Mouse (Mus musculus) heart, embryonic 13.5 days (tissue): ENCODE data around the gene Olfr1102. TPM values are rescaled to one million over a fixed set of nuclear protein-coding genes. Genes with fewer than 3 reads are reported as not detected.

Experiments used
- ATAC-seq: fragments of 200-750 bp; cut with Nextera tagmentation; 2 replicates; pipeline ENCODE4 v1.8.0; 2017; ENCODE audit warnings: moderate TSS enrichment; ENCODE audit not compliant: insufficient number of reproducible peaks, low FRiP score, low TSS enrichment; ENCODE audit errors: extremely low read depth
- H3K27ac ChIP-seq: fragments of 300-500 bp; sonication (generic); replicated peaks from 2 replicates; pipeline ENCODE4 v1.5.1; 2015; ENCODE audit warnings: moderate library complexity, mild to moderate bottlenecking, inconsistent platforms
- H3K27me3 ChIP-seq: fragments of 300-500 bp; sonication (generic); replicated peaks from 2 replicates; pipeline ENCODE4 v1.6.1; 2015; ENCODE audit warnings: mild to moderate bottlenecking, inconsistent platforms
- H3K36me3 ChIP-seq: fragments of 300-500 bp; sonication (generic); 2 replicates; pipeline ENCODE4 v1.6.1; 2015; ENCODE audit warnings: mild to moderate bottlenecking, inconsistent platforms
- H3K4me1 ChIP-seq: fragments of 300-500 bp; sonication (generic); 2 replicates; pipeline ENCODE4 v1.6.1; 2015; ENCODE audit warnings: inconsistent platforms
- H3K4me2 ChIP-seq: fragments of 300-500 bp; sonication (generic); 2 replicates; pipeline ENCODE4 v1.6.1; 2015; ENCODE audit warnings: inconsistent platforms, mild to moderate bottlenecking, moderate library complexity
- H3K4me3 ChIP-seq: fragments of 300-500 bp; sonication (generic); 2 replicates; pipeline ENCODE4 v1.5.1; 2015; ENCODE audit warnings: moderate library complexity, mild to moderate bottlenecking, inconsistent platforms
- H3K9ac ChIP-seq: fragments of 300-500 bp; sonication (generic); 2 replicates; pipeline ENCODE4 v1.6.1; 2015; ENCODE audit warnings: inconsistent platforms, mild to moderate bottlenecking, moderate library complexity
- H3K9me3 ChIP-seq: fragments of 300-500 bp; sonication (generic); 2 replicates; pipeline ENCODE4 v1.6.1; 2016; ENCODE audit warnings: inconsistent platforms
- WGBS: fragments of 180-500 bp; shearing (Covaris S2); methylation state at CpG from one replicate; pipeline ENCODE4 v1.1.7; 2015; ENCODE audit warnings: mixed read lengths; 5-methylcytosine and 5-hydroxymethylcytosine counted together
- polyA plus RNA-seq: library from polyadenylated mRNA; unstranded; fragments of >200 nt; fragmentation: Nextera tagmentation; extraction: Ambion mirVana; gene quantifications from 2 replicates; pipeline ENCODE4 v1.2.1, GENCODE M21; 2015

Olfr1102 gene
- not detected in 2 replicates for polyA plus RNA-seq

DNA sequence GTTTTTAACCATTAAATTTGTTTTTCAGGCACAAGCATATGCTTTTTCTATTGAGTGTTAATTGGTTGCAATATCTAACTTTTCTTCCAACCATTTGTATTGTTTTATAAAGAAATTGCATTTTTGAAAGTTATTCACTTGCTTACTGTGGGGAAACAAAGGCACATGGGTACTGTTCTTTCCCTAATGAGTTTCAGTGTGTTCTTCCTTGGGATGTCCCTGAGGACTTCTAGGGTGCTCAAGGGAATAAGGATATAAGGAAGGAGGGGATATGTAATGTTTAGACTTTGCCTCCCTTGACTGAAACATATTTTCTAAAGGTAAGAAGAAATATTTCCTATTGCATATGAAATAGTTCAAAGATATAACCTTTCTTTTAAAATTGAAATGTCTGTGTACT, at the start of gene Olfr1102:
Gene Olfr1102 (plus strand): TSS at position 301 of the 400 bp plus-strand sequence.
- Histone ChIP-seq H3K4me3 (no peak within 1 kb of the TSS), H3K9me3 (peaks cover 2% of the 10 kb centered on the region; the same call in 1 of the 2 replicates), H3K27ac (no peak within 1 kb of the TSS), H3K4me1 (no peaks in the 10 kb centered on the region), H3K27me3 (no peaks in the 10 kb centered on the region), H3K9ac (no peak within 1 kb of the TSS), H3K36me3 (no peaks in the 10 kb centered on the region), H3K4me2 (no peak within 1 kb of the TSS)
- no peak for ATAC-seq

DNA sequence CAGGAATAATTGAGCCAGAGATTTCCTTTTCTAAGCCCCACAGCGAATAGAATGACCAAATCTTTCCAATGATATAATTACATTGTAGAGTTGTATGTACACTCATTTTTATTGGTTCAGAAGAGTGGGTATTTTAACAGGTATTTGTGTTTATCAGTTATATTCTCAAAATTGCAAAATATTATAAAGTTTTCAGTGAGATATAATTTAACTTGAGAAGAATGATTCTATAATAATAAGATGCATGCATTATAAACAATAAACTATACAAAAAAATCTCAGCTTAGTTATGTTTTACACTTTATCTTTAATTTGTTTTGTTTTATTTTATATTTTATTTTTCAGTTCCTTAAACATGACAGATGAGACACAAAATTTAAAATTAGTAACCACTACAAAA, 37.6 kb upstream of the Olfr1102 start, which contains the start of gene Olfr1099:
Gene Olfr1099 (minus strand): TSS at position 101 of the 400 bp plus-strand sequence.
- Histone ChIP-seq H3K4me1 (no peaks in the 10 kb centered on the region), H3K27ac (no peak within 1 kb of the TSS), H3K27me3 (no peaks in the 10 kb centered on the region), H3K4me3 (no peak within 1 kb of the TSS), H3K36me3 (no peaks in the 10 kb centered on the region), H3K4me2 (no peak within 1 kb of the TSS), H3K9me3 (no peaks in the 10 kb centered on the region), H3K9ac (no peak within 1 kb of the TSS)
- ATAC-seq = no peak
- WGBS = 63% methylated on average over 1 of the region's 1 CpGs

DNA sequence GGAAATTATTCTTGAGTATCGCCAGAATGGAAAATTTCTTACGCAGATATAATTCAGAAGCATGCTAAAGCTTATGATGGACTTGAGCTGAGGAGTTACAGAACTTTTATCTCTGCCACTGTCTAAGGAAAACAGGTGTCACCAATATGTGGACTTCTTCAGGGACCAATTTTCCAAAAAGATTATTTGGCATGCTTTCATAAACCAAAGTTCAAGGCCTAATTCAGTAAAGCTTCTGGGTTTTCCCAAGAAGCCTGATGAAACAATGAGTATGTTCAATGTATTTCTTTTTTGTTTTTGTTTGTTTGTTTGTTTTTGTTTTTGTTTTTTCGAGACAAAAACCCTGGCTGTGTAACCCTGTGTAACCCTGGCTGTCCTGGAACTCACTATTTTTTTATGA, 18.3 kb upstream of the Olfr1102 start, which contains the start of gene Olfr1100:
Gene Olfr1100 (minus strand): TSS at position 101 of the 400 bp plus-strand sequence.
- 70% methylated on average over 3 of the region's 3 CpGs for WGBS
- no peaks in the 10 kb centered on the region for H3K36me3 ChIP-seq
- H3K9ac ChIP-seq = no peak within 1 kb of the TSS
- H3K27me3 ChIP-seq = no peaks in the 10 kb centered on the region
- no peak within 1 kb of the TSS for H3K27ac ChIP-seq
- H3K4me1 ChIP-seq = no peaks in the 10 kb centered on the region
- H3K9me3 ChIP-seq = no peaks in the 10 kb centered on the region
- no peak for ATAC-seq
- no peak within 1 kb of the TSS for H3K4me3 ChIP-seq
- no peak within 1 kb of the TSS for H3K4me2 ChIP-seq

DNA sequence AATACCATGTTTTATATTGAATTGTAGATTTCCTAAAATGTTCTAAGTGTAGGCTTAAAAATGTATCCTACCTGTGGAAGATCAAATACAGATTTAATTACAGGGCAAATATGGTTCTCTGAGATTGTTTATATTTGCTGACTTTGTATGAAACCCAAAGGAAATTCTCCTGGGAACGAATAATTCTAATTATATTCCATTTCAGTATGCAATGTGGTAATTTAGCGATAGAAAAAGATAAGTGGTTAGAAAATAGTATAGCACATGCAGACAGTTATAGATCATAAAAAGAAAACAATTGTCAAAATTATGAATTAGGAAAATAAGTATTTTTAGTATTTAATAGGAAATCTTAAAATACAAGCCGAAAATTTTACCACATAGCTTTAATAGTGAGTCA, 7.1 kb upstream of the Olfr1102 start, which contains the start of gene Olfr1101:
Gene Olfr1101 (minus strand): TSS at position 101 of the 400 bp plus-strand sequence.
- ATAC-seq = no peak

DNA sequence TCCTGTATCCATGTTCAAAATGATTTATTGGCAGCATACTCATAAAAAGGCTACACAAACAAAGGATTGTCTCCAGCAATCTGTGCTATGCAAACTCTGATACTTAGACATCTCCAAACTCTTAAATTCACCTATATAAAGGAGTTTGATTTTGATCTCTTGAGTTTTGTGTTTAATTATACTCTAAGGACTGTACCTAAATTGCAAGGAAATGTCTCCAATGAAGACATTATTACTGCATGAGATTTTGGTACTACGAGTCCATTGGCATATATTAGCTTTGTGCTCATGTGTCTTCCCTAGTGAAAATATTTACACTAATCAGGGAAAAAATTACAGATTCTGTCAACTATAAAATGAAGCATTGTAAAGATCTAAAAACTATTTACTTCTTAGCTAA, 28.8 kb downstream of the Olfr1102 start, which contains the start of gene Olfr1104:
Gene Olfr1104 (minus strand): TSS at position 101 of the 400 bp plus-strand sequence.
- 74% methylated on average over 1 of the region's 1 CpGs for WGBS
- Histone ChIP-seq H3K9me3 (no peaks in the 10 kb centered on the region), H3K4me1 (no peaks in the 10 kb centered on the region), H3K36me3 (no peaks in the 10 kb centered on the region), H3K9ac (no peak within 1 kb of the TSS), H3K27me3 (no peaks in the 10 kb centered on the region), H3K4me2 (no peak within 1 kb of the TSS), H3K27ac (no peak within 1 kb of the TSS), H3K4me3 (no peak within 1 kb of the TSS)
- no peak for ATAC-seq

More for the DNA sequence above, 7.1 kb upstream of the Olfr1102 start, which contains the start of gene Olfr1101:
- WGBS = 68% methylated on average over 3 of the region's 3 CpGs
- H3K9ac ChIP-seq = no peak within 1 kb of the TSS
- no peaks in the 10 kb centered on the region for H3K36me3 ChIP-seq
- H3K27me3 ChIP-seq = no peaks in the 10 kb centered on the region
- peaks cover 2% of the 10 kb centered on the region; the same call in 1 of the 2 replicates for H3K9me3 ChIP-seq
- H3K4me3 ChIP-seq = no peak within 1 kb of the TSS
- H3K4me1 ChIP-seq = no peaks in the 10 kb centered on the region
- H3K27ac ChIP-seq = no peak within 1 kb of the TSS
- H3K4me2 ChIP-seq = no peak within 1 kb of the TSS

DNA sequence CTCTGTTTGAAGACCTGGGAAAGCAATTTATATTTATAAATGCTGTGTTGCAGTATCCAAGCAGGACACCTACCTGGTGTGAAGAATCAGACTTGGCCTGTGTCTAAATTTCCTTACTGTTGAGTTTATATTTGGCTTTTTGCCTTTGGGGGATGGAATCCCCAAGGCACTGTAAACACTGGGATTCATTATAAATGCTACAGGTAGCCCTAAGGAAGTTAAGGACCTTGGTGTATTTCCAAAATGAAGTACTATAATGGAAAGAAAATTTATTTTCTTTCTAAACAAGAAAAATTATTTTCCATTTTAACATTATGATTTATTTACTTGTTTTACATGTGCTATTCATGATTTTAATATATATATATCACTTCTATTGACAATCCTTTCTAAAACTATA, 38.2 kb downstream of the Olfr1102 start, which contains the start of gene Olfr1105:
Gene Olfr1105 (minus strand): TSS at position 101 of the 400 bp plus-strand sequence.
- Histone ChIP-seq H3K4me2 (no peak within 1 kb of the TSS), H3K9me3 (no peaks in the 10 kb centered on the region), H3K4me1 (no peaks in the 10 kb centered on the region), H3K9ac (no peak within 1 kb of the TSS), H3K27ac (no peak within 1 kb of the TSS), H3K4me3 (no peak within 1 kb of the TSS), H3K36me3 (no peaks in the 10 kb centered on the region), H3K27me3 (no peaks in the 10 kb centered on the region)
- ATAC-seq = no peak

DNA sequence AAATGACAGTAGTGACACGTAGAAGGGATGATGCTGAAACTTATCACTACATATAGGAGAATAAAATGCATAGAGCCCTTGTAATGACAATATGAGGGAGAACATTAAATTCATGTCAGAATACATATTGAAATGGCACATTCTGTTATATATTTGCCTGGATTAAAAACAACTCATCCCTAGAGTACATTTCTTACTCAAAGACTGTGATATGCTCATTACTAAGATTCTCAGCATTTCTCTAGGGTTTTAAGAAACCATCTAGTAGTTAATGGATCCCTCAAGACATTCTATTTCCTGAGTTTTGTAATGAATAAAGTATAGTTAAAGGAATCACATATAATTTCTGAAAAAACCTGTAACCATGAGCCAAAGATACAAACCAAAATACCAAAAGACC, 54.0 kb downstream of the Olfr1102 start, which contains the start of gene Olfr1106:
Gene Olfr1106 (minus strand): TSS at position 101 of the 400 bp plus-strand sequence.
- Histone ChIP-seq H3K4me3 (no peak within 1 kb of the TSS), H3K4me1 (no peaks in the 10 kb centered on the region), H3K36me3 (no peaks in the 10 kb centered on the region), H3K9ac (no peak within 1 kb of the TSS), H3K27me3 (no peaks in the 10 kb centered on the region), H3K9me3 (no peaks in the 10 kb centered on the region), H3K4me2 (no peak within 1 kb of the TSS), H3K27ac (no peak within 1 kb of the TSS)
- WGBS = 72% methylated on average over 1 of the region's 1 CpGs
- no peak for ATAC-seq

Other genes with a start within 250 kb of the Olfr1102 start
- not detected in 2 replicates for gene Olfr1090, start 239.4 kb upstream of the Olfr1102 start, polyA plus RNA-seq
- gene Olfr1093, start 215.9 kb upstream of the Olfr1102 start, polyA plus RNA-seq = not detected in 2 replicates
- gene Olfr141, start 188.4 kb upstream of the Olfr1102 start, polyA plus RNA-seq = not detected in 2 replicates
- not detected in 2 replicates for gene Olfr1094, start 173.7 kb upstream of the Olfr1102 start, polyA plus RNA-seq
- not detected in 2 replicates for gene Olfr1095, start 146.7 kb upstream of the Olfr1102 start, polyA plus RNA-seq
- not detected in 2 replicates for gene Gm13723, start 123.6 kb upstream of the Olfr1102 start, polyA plus RNA-seq
- gene Olfr1097, start 106.2 kb upstream of the Olfr1102 start, polyA plus RNA-seq = not detected in 2 replicates
- not detected in 2 replicates for gene Olfr1098, start 73.9 kb upstream of the Olfr1102 start, polyA plus RNA-seq
- gene Olfr1099, start 37.7 kb upstream of the Olfr1102 start, polyA plus RNA-seq = not detected in 2 replicates
- not detected in 2 replicates for gene Olfr1100, start 18.4 kb upstream of the Olfr1102 start, polyA plus RNA-seq
- not detected in 2 replicates for gene Olfr1101, start 7.2 kb upstream of the Olfr1102 start, polyA plus RNA-seq
- gene Olfr1104, start 28.7 kb downstream of the Olfr1102 start, polyA plus RNA-seq = not detected in 2 replicates
- gene Olfr1105, start 38.1 kb downstream of the Olfr1102 start, polyA plus RNA-seq = not detected in 2 replicates
- not detected in 2 replicates for gene Olfr1106, start 53.9 kb downstream of the Olfr1102 start, polyA plus RNA-seq
- gene Olfr1107, start 77.4 kb downstream of the Olfr1102 start, polyA plus RNA-seq = not detected in 2 replicates
- not detected in 2 replicates for gene Olfr1109, start 97.6 kb downstream of the Olfr1102 start, polyA plus RNA-seq
- gene Olfr259, start 116.2 kb downstream of the Olfr1102 start, polyA plus RNA-seq = not detected in 2 replicates
- not detected in 2 replicates for gene Olfr1110, start 141.9 kb downstream of the Olfr1102 start, polyA plus RNA-seq
- gene Olfr1111, start 154.2 kb downstream of the Olfr1102 start, polyA plus RNA-seq = not detected in 2 replicates
- not detected in 2 replicates for gene Olfr1112, start 189.4 kb downstream of the Olfr1102 start, polyA plus RNA-seq
- not detected in 2 replicates for gene Olfr1113, start 210.6 kb downstream of the Olfr1102 start, polyA plus RNA-seq
- gene Olfr1115, start 249.6 kb downstream of the Olfr1102 start, polyA plus RNA-seq = not detected in 2 replicates